Mouse (Mus musculus) megakaryocyte, embryonic 14.5 days (primary cell): Measurements from ENCODE around the gene Ncaph.

Experiments
- FLI1 ChIP-seq: IDR thresholded peaks from 2 replicates; pipeline ENCODE4 v1.6.1; 2012; ENCODE audit warnings: low read length, inconsistent platforms, mixed read lengths
- GATA1 ChIP-seq: IDR thresholded peaks from 3 replicates; pipeline ENCODE4 v1.6.1; 2012; ENCODE audit warnings: mixed read lengths, low read length, inconsistent platforms, borderline replicate concordance

- TF ChIP-seq GATA1: no peak
- TF ChIP-seq FLI1: no peak
Observed at GRCm38 (mm10) chr2:127092000-127092399, 41.8 kb downstream of the Ncaph start.
